Mouse (Mus musculus) fat pad, adult 2 months (tissue): Measurements from ENCODE around the gene Atp5l.

Experiments used
- DNase-seq: peaks from one replicate; pipeline ENCODE4 v3.0.0-alpha.2; 2011; ENCODE audit warnings: low read depth, low spot score; ENCODE audit errors: extremely low read depth

The Atp5l gene

GRCm38 (mm10) chr9:44897024-44897423 is 23.5 kb downstream of the Atp5l start:
- DNase-seq = no peak

- DNase-seq = no peak
Measured at GRCm38 (mm10) chr9:44892664-44893063, 27.9 kb downstream of the Atp5l start.

GRCm38 (mm10) chr9:44891210-44891609 is 29.3 kb downstream of the Atp5l start:
- DNase-seq = no peak

- DNase-seq = no peak
Measured at GRCm38 (mm10) chr9:44890122-44890521, 30.4 kb downstream of the Atp5l start.

- no peak for DNase-seq
Measured at GRCm38 (mm10) chr9:44888114-44888624, 32.4 kb downstream of the Atp5l start.

GRCm38 (mm10) chr9:44882981-44883569 is 37.5 kb downstream of the Atp5l start:
- DNase-seq = no peak

- no peak for DNase-seq
Measured at GRCm38 (mm10) chr9:44882436-44882980, 38.0 kb downstream of the Atp5l start.

GRCm38 (mm10) chr9:44881941-44882435 is 38.6 kb downstream of the Atp5l start:
- DNase-seq = no peak

- DNase-seq = peak; percentile 61
Measured at GRCm38 (mm10) chr9:44881221-44881871, 39.2 kb downstream of the Atp5l start, which contains the start of gene Kmt2a. Gene Kmt2a (minus strand): TSS chr9:44881296.

GRCm38 (mm10) chr9:44880309-44881081 is 40.0 kb downstream of the Atp5l start:
- DNase-seq = no peak

- no peak for DNase-seq
Measured at GRCm38 (mm10) chr9:44879694-44880271, 40.8 kb downstream of the Atp5l start.

GRCm38 (mm10) chr9:44878776-44879500 is 41.6 kb downstream of the Atp5l start:
- no peak for DNase-seq

GRCm38 (mm10) chr9:44877686-44878085 is 42.9 kb downstream of the Atp5l start:
- DNase-seq = no peak

GRCm38 (mm10) chr9:44875476-44875875 is 45.1 kb downstream of the Atp5l start:
- DNase-seq = no peak

GRCm38 (mm10) chr9:44874198-44874597 is 46.3 kb downstream of the Atp5l start:
- no peak for DNase-seq

GRCm38 (mm10) chr9:44873665-44874064 is 46.9 kb downstream of the Atp5l start:
- DNase-seq = no peak

GRCm38 (mm10) chr9:44868336-44869094 is 52.0 kb downstream of the Atp5l start:
- DNase-seq = no peak

- DNase-seq = no peak
Measured at GRCm38 (mm10) chr9:44867664-44868063, 52.9 kb downstream of the Atp5l start.

- no peak for DNase-seq
Measured at GRCm38 (mm10) chr9:44866501-44867240, 53.9 kb downstream of the Atp5l start.
